Comparison of ENCODE assay signal across 8 mouse cellular contexts in genomic region chr8:69904096-69904495, GRCm38 (mm10). TPM values are rescaled to one million over a fixed set of nuclear protein-coding genes. Genes with fewer than 3 reads are reported as not detected.
DNase-seq lines count a peak whose midpoint lies in the region; ATAC-seq lines count a peak whose summit lies in the region.
"Had no signal": no experiment of that assay in that cellular context is flagged by ENCODE, and none has a peak within 500 bp of the region (broad histone marks: within the 10 kb centered on the region; RNA-seq: fewer than 3 reads in every experiment).

No protein-coding gene starts in this region.

- peak overlapping the region; percentile 96; the same call in 1 of the 2 replicates for H3K27ac ChIP-seq in hindbrain, embryonic 10.5 days
- no peak overlapping the region for H3K27ac ChIP-seq in hindbrain, embryonic 11.5 days (ENCODE audit: low read depth, low read length)
- H3K27ac ChIP-seq in embryonic facial prominence, embryonic 12.5 days = no peak overlapping the region
- no peak overlapping the region for H3K27ac ChIP-seq in intestine, embryonic 16.5 days (ENCODE audit: low read length)
- H3K27ac ChIP-seq in midbrain, embryonic 14.5 days (replicated peaks; ENCODE audit: low read depth, low read length) = no peak overlapping the region

- WGBS in hindbrain, embryonic 10.5 days = 78% methylated on average over 8 of the region's 8 CpGs
- WGBS in hindbrain, embryonic 11.5 days = 88% methylated on average over 8 of the region's 8 CpGs
- WGBS in embryonic facial prominence, embryonic 12.5 days = 75% methylated on average over 8 of the region's 8 CpGs
- 84% methylated on average over 8 of the region's 8 CpGs for WGBS in intestine, embryonic 16.5 days
- 82% methylated on average over 8 of the region's 8 CpGs for WGBS in midbrain, embryonic 14.5 days

- peaks cover 31% of the 10 kb centered on the region for H3K36me3 ChIP-seq in hindbrain, embryonic 10.5 days
- peaks cover 3% of the 10 kb centered on the region; the same call in 1 of the 2 replicates for H3K36me3 ChIP-seq in hindbrain, embryonic 11.5 days (ENCODE audit: control insufficient read depth, insufficient read depth, low read length)
- peaks cover 19% of the 10 kb centered on the region for H3K36me3 ChIP-seq in embryonic facial prominence, embryonic 12.5 days
- no peaks in the 10 kb centered on the region for H3K36me3 ChIP-seq in intestine, embryonic 16.5 days (ENCODE audit: control insufficient read depth, insufficient read depth, low read length)
- H3K36me3 ChIP-seq in midbrain, embryonic 14.5 days (ENCODE audit: control insufficient read depth, insufficient read depth, low read length) = peaks cover 19% of the 10 kb centered on the region

- H3K4me3 ChIP-seq in hindbrain, embryonic 10.5 days = peak overlapping the region; percentile 70
- H3K4me3 ChIP-seq in hindbrain, embryonic 11.5 days (ENCODE audit: low read depth, low read length) = no peak overlapping the region
- peak overlapping the region; percentile 70; the same call in 1 of the 2 replicates for H3K4me3 ChIP-seq in embryonic facial prominence, embryonic 12.5 days
- H3K4me3 ChIP-seq in intestine, embryonic 16.5 days (ENCODE audit: low read length) = no peak overlapping the region
- H3K4me3 ChIP-seq in midbrain, embryonic 14.5 days (replicated peaks; ENCODE audit: low read depth, low read length) = no peak overlapping the region

- peaks cover 47% of the 10 kb centered on the region for H3K4me1 ChIP-seq in hindbrain, embryonic 10.5 days (replicated peaks)
- H3K4me1 ChIP-seq in hindbrain, embryonic 11.5 days (replicated peaks; ENCODE audit: control insufficient read depth, insufficient read depth, low read length) = 0 out of 2 replicates have a peak, but pooled peaks cover 5% of the 10 kb centered on the region
- H3K4me1 ChIP-seq in embryonic facial prominence, embryonic 12.5 days = peaks cover 20% of the 10 kb centered on the region
- H3K4me1 ChIP-seq in intestine, embryonic 16.5 days (ENCODE audit: control insufficient read depth, insufficient read depth, low read length) = peaks cover 31% of the 10 kb centered on the region
- H3K4me1 ChIP-seq in midbrain, embryonic 14.5 days (ENCODE audit: control insufficient read depth, insufficient read depth, low read length) = peaks cover 27% of the 10 kb centered on the region

- no peaks in the 10 kb centered on the region for H3K27me3 ChIP-seq in hindbrain, embryonic 10.5 days (ENCODE audit: insufficient read depth, poor library complexity, severe bottlenecking)
- H3K27me3 ChIP-seq in hindbrain, embryonic 11.5 days (ENCODE audit: control insufficient read depth, insufficient read depth, low read length) = no peaks in the 10 kb centered on the region
- H3K27me3 ChIP-seq in embryonic facial prominence, embryonic 12.5 days = no peaks in the 10 kb centered on the region
- no peaks in the 10 kb centered on the region for H3K27me3 ChIP-seq in intestine, embryonic 16.5 days (replicated peaks; ENCODE audit: control insufficient read depth, insufficient read depth, low read length)
- no peaks in the 10 kb centered on the region for H3K27me3 ChIP-seq in midbrain, embryonic 14.5 days (ENCODE audit: control insufficient read depth, insufficient read depth, low read length)

- H3K9me3 ChIP-seq in hindbrain, embryonic 10.5 days = no peaks in the 10 kb centered on the region
- no peaks in the 10 kb centered on the region for H3K9me3 ChIP-seq in hindbrain, embryonic 11.5 days (ENCODE audit: control insufficient read depth, low read length)
- H3K9me3 ChIP-seq in embryonic facial prominence, embryonic 12.5 days = no peaks in the 10 kb centered on the region
- H3K9me3 ChIP-seq in intestine, embryonic 16.5 days (ENCODE audit: control insufficient read depth, low read length) = no peaks in the 10 kb centered on the region
- no peaks in the 10 kb centered on the region for H3K9me3 ChIP-seq in midbrain, embryonic 14.5 days (ENCODE audit: control insufficient read depth, low read length)

- no peak for ATAC-seq in hindbrain, embryonic 11.5 days (ENCODE audit: low FRiP score)
- no peak for ATAC-seq in embryonic facial prominence, embryonic 12.5 days (ENCODE audit: insufficient number of reproducible peaks, insufficient read depth, low FRiP score, low TSS enrichment)
- ATAC-seq in intestine, embryonic 16.5 days = no peak
- ATAC-seq in midbrain, embryonic 14.5 days (ENCODE audit: low FRiP score, low TSS enrichment) = no peak

- no peak overlapping the region for H3K9ac ChIP-seq in hindbrain, embryonic 11.5 days (ENCODE audit: low read depth, low read length)
- H3K9ac ChIP-seq in embryonic facial prominence, embryonic 12.5 days = no peak overlapping the region
- no peak overlapping the region for H3K9ac ChIP-seq in intestine, embryonic 16.5 days (ENCODE audit: low read depth, low read length)
- no peak overlapping the region for H3K9ac ChIP-seq in midbrain, embryonic 14.5 days (replicated peaks; ENCODE audit: low read length)

- H3K4me2 ChIP-seq in hindbrain, embryonic 11.5 days (replicated peaks; ENCODE audit: low read depth, low read length) = no peak overlapping the region
- peak overlapping the region; percentile 95; the same call in 1 of the 2 replicates for H3K4me2 ChIP-seq in embryonic facial prominence, embryonic 12.5 days (replicated peaks)
- peak overlapping the region; percentile 98 for H3K4me2 ChIP-seq in intestine, embryonic 16.5 days (ENCODE audit: low read depth, low read length)
- peak overlapping the region; percentile 96; the same call in 1 of the 2 replicates for H3K4me2 ChIP-seq in midbrain, embryonic 14.5 days (ENCODE audit: low read length)

- DNase-seq in hindbrain, embryonic 10.5 days (ENCODE audit: low spot score) = no peak
- no peak for DNase-seq in hindbrain, embryonic 11.5 days (ENCODE audit: low spot score)
- DNase-seq in midbrain, embryonic 14.5 days = no peak
- DNase-seq in frontal cortex, adult 2 months (ENCODE audit: extremely low spot score in 1 of 2, low spot score in 1 of 2) = no peak
- no peak for DNase-seq in heart, adult 8-10 months (ENCODE audit: low spot score)
- DNase-seq: right cerebral cortex, adult 18-20 months had no signal

RNA-seq across cellular contexts. Expression of gene Yjefn3, which starts 1.6 kb away (rescaled TPM):
- polyA plus RNA-seq in hindbrain, embryonic 10.5 days (2016; fragmentation: Nextera tagmentation; extraction: Ambion mirVana) = 4.9 and 7.3 TPM in 2 replicates
- 4.6 and 6.1 TPM in 2 replicates for polyA plus RNA-seq in hindbrain, embryonic 11.5 days (2014; fragmentation: Nextera tagmentation; extraction: Ambion mirVana)
- polyA plus RNA-seq in embryonic facial prominence, embryonic 12.5 days (2016; fragmentation: Nextera tagmentation; extraction: Ambion mirVana) = 4.8 and 4.9 TPM in 2 replicates
- 3.2 and 3.8 TPM in 2 replicates for polyA plus RNA-seq in intestine, embryonic 16.5 days (2015; fragmentation: Nextera tagmentation; extraction: Ambion mirVana)
- 8.4 and 11.9 TPM in 2 replicates for polyA plus RNA-seq in midbrain, embryonic 14.5 days (2014; fragmentation: Nextera tagmentation; extraction: Ambion mirVana)
- 41.1 and 45.9 TPM in 2 replicates for polyA plus RNA-seq in frontal cortex, adult 2 months (2012; rRNA removed)
- 10 to 100 TPM in 3 of 4 experiments, 1 to 10 TPM in 1; 9.5 to 16.7 (median 13.2) TPM for total RNA-seq in heart, adult 8-10 months (2022)

RNA-seq across cellular contexts. Expression of gene Ndufa13, which starts 1.7 kb away (rescaled TPM):
- polyA plus RNA-seq in hindbrain, embryonic 10.5 days (2016; fragmentation: Nextera tagmentation; extraction: Ambion mirVana) = 166 and 177 TPM in 2 replicates
- 169 and 174 TPM in 2 replicates for polyA plus RNA-seq in hindbrain, embryonic 11.5 days (2014; fragmentation: Nextera tagmentation; extraction: Ambion mirVana)
- polyA plus RNA-seq in embryonic facial prominence, embryonic 12.5 days (2016; fragmentation: Nextera tagmentation; extraction: Ambion mirVana) = 168 and 171 TPM in 2 replicates
- 233 and 243 TPM in 2 replicates for polyA plus RNA-seq in intestine, embryonic 16.5 days (2015; fragmentation: Nextera tagmentation; extraction: Ambion mirVana)
- polyA plus RNA-seq in midbrain, embryonic 14.5 days (2014; fragmentation: Nextera tagmentation; extraction: Ambion mirVana) = 170 and 211 TPM in 2 replicates
- 189 and 193 TPM in 2 replicates for polyA plus RNA-seq in frontal cortex, adult 2 months (2012; rRNA removed)
- 100 to 1,000 TPM; 373 to 528 (median 455) TPM for total RNA-seq in heart, adult 8-10 months (2022)

RNA-seq across cellular contexts. Expression of gene Tssk6, which starts 2.1 kb away (rescaled TPM):
- 4.7 and 4.8 TPM in 2 replicates for polyA plus RNA-seq in hindbrain, embryonic 10.5 days (2016; fragmentation: Nextera tagmentation; extraction: Ambion mirVana)
- 4.2 and 4.3 TPM in 2 replicates for polyA plus RNA-seq in hindbrain, embryonic 11.5 days (2014; fragmentation: Nextera tagmentation; extraction: Ambion mirVana)
- polyA plus RNA-seq in embryonic facial prominence, embryonic 12.5 days (2016; fragmentation: Nextera tagmentation; extraction: Ambion mirVana) = 4.1 and 5.1 TPM in 2 replicates
- polyA plus RNA-seq in intestine, embryonic 16.5 days (2015; fragmentation: Nextera tagmentation; extraction: Ambion mirVana) = 2.8 TPM in 2 replicates
- polyA plus RNA-seq in midbrain, embryonic 14.5 days (2014; fragmentation: Nextera tagmentation; extraction: Ambion mirVana) = 5.1 TPM in 2 replicates
- 0.22 and 0.46 TPM in 2 replicates for polyA plus RNA-seq in frontal cortex, adult 2 months (2012; rRNA removed)
- total RNA-seq in heart, adult 8-10 months (2022) = under 1 TPM in 1 of 4 experiments, not detected in 3; 0.19 TPM

RNA-seq across cellular contexts. Expression of gene Cilp2, which starts 16.6 kb away (rescaled TPM):
- 0.44 and 0.47 TPM in 2 replicates for polyA plus RNA-seq in hindbrain, embryonic 10.5 days (2016; fragmentation: Nextera tagmentation; extraction: Ambion mirVana)
- 0.50 and 0.73 TPM in 2 replicates for polyA plus RNA-seq in hindbrain, embryonic 11.5 days (2014; fragmentation: Nextera tagmentation; extraction: Ambion mirVana)
- polyA plus RNA-seq in embryonic facial prominence, embryonic 12.5 days (2016; fragmentation: Nextera tagmentation; extraction: Ambion mirVana) = 1.2 TPM in 2 replicates
- polyA plus RNA-seq in intestine, embryonic 16.5 days (2015; fragmentation: Nextera tagmentation; extraction: Ambion mirVana) = 0.51 and 0.53 TPM in 2 replicates
- 3.1 and 4.6 TPM in 2 replicates for polyA plus RNA-seq in midbrain, embryonic 14.5 days (2014; fragmentation: Nextera tagmentation; extraction: Ambion mirVana)
- polyA plus RNA-seq in frontal cortex, adult 2 months (2012; rRNA removed) = 1.4 and 1.9 TPM in 2 replicates
- total RNA-seq in heart, adult 8-10 months (2022) = 1 to 10 TPM; 1.3 to 3.1 (median 2.4) TPM

Comparison
In these comparisons a context has a peak if more than half of its experiments do, and no peak if none do; other contexts are left out.
1. H3K4me3 ChIP-seq: peak in hindbrain, embryonic 10.5 days (single experiment) and embryonic facial prominence, embryonic 12.5 days (single experiment); none in hindbrain, embryonic 11.5 days (single experiment), intestine, embryonic 16.5 days (single experiment) and midbrain, embryonic 14.5 days (single experiment).